Mouse (Mus musculus) stomach, postnatal 0 days (tissue): Measurements from ENCODE around the gene Rptor.

Experiments
- CTCF ChIP-seq: IDR thresholded peaks from 2 replicates; pipeline ENCODE4 v1.5.1; 2016; ENCODE audit warnings: antibody characterized with exemption, low read depth, mild to moderate bottlenecking, moderate library complexity
- EP300 ChIP-seq: optimal IDR thresholded peaks from 2 replicates; pipeline ENCODE3; 2016; ENCODE audit warnings: antibody characterized with exemption

GRCm38 (mm10) chr11:119572316-119573010 lies 30.2 kb upstream of the Rptor start:
- TF ChIP-seq CTCF (no peak), EP300 (no peak)
